Mouse (Mus musculus) midbrain, embryonic 16.5 days (tissue): ENCODE data around the gene Snrk. TPM values are rescaled to one million over a fixed set of nuclear protein-coding genes. Genes with fewer than 3 reads are reported as not detected.

Source experiments
- ATAC-seq: fragments of 200-750 bp; cut with Nextera tagmentation; 2 replicates; pipeline ENCODE4 v1.8.0; 2017; ENCODE audit warnings: moderate TSS enrichment
- H3K27ac ChIP-seq: fragments of 300-500 bp; sonication (generic); 2 replicates; pipeline ENCODE4 v1.5.1; 2014; ENCODE audit warnings: mild to moderate bottlenecking, low read length, mixed read lengths
- H3K27me3 ChIP-seq: fragments of 300-500 bp; sonication (generic); 2 replicates; pipeline ENCODE4 v1.6.1; 2014; ENCODE audit warnings: low read depth, low read length, mixed read lengths; ENCODE audit not compliant: control insufficient read depth, insufficient read depth
- H3K36me3 ChIP-seq: fragments of 300-500 bp; sonication (generic); 2 replicates; pipeline ENCODE4 v1.6.1; 2014; ENCODE audit warnings: mild to moderate bottlenecking, low read length, moderate library complexity, mixed read lengths; ENCODE audit not compliant: control insufficient read depth, insufficient read depth
- H3K4me1 ChIP-seq: fragments of 300-500 bp; sonication (generic); 2 replicates; pipeline ENCODE4 v1.6.1; 2014; ENCODE audit warnings: mild to moderate bottlenecking, low read length, mixed read lengths; ENCODE audit not compliant: control insufficient read depth, insufficient read depth
- H3K4me2 ChIP-seq: fragments of 300-500 bp; sonication (generic); 2 replicates; pipeline ENCODE4 v1.6.1; 2014; ENCODE audit warnings: mild to moderate bottlenecking, low read length, mixed read lengths
- H3K4me3 ChIP-seq: fragments of 300-500 bp; sonication (generic); 2 replicates; pipeline ENCODE4 v1.5.1; 2014; ENCODE audit warnings: low read depth, mild to moderate bottlenecking, low read length, moderate library complexity, mixed read lengths
- H3K9ac ChIP-seq: fragments of 300-500 bp; sonication (generic); 2 replicates; pipeline ENCODE4 v1.6.1; 2014; ENCODE audit warnings: low read depth, low read length, mixed read lengths
- H3K9me3 ChIP-seq: fragments of 300-500 bp; sonication (generic); replicated peaks from 2 replicates; pipeline ENCODE4 v1.6.1; 2014; ENCODE audit warnings: mild to moderate bottlenecking, low read length, mixed read lengths; ENCODE audit not compliant: control insufficient read depth, poor library complexity, severe bottlenecking
- WGBS: fragments of 180-500 bp; shearing (Covaris S2); extraction: QIAGEN DNeasy Blood & Tissue Kit; methylation state at CpG from one replicate; pipeline ENCODE4 v1.1.7; 2014; 5-methylcytosine and 5-hydroxymethylcytosine counted together
- polyA plus RNA-seq: library from polyadenylated mRNA; unstranded; fragments of >200 nt; fragmentation: Nextera tagmentation; extraction: Ambion mirVana; gene quantifications from 2 replicates; pipeline ENCODE4 v1.2.1, GENCODE M21; 2015

Snrk gene
- polyA plus RNA-seq, result 93.0 and 95.4 TPM in 2 replicates

DNA sequence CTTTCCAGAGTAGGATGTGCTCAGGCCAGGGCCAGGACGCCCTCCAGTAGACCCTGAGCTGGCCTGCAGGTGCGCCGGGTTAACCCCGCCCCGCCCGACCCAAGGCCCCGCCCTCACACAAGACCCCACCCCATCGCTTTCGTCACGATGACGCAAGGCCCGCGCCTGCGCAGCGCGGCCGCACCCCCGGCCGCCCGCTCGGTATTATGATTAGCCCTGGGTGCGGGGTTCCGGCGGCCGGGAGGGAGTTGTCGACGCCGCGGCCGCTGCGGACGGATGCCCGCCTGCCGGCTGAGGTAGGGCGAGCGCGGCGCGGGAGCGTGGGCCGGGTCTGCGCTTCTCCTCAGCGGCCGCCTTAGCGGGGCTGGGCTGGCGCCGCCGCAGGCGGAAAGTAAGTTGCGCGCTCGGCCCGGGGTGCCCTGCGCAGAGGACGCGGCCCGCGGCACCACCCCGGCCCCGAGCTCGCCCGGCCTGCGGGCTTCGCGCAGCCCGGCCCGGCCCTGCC, at the start of gene Snrk:
Gene Snrk (plus strand): TSS at position 155 of the 505 bp plus-strand sequence.
- WGBS, result under 1% methylated on average over 55 of the region's 67 CpGs
- Histone ChIP-seq H3K27me3 (no peaks in the 10 kb centered on the region), H3K4me3 (peak within 1 kb of the TSS; percentile 89), H3K36me3 (no peaks in the 10 kb centered on the region; the same call in 1 of the 2 replicates), H3K27ac (peak within 1 kb of the TSS; percentile 92), H3K4me2 (peak within 1 kb of the TSS; percentile 90), H3K4me1 (peaks cover 15% of the 10 kb centered on the region), H3K9ac (peak within 1 kb of the TSS; percentile 90), H3K9me3 (no peaks in the 10 kb centered on the region)
- ATAC-seq, result peak; percentile 97

DNA sequence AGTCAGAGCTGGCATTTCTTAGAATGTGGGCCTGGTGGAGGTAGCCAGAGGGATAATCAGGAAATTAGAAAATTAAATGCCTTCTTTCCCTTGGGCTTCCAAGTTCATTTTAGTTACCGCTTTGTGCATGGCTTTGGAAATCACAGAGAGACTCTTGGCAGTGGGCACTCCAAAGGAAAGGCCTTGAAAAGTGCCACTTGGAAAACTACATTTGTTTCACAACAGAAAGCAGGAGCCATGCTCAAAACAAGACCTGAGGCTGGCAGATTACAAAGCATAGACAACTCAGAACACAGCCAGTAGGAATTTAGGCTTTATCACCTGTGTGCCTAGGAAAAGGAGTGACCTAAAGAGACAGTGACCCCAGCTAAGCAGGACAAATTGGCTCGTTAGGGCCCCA, 49.4 kb upstream of the Snrk start:
- Histone ChIP-seq H3K36me3 (no peaks in the 10 kb centered on the region), H3K9ac (no peak overlapping the region), H3K27me3 (no peaks in the 10 kb centered on the region), H3K4me3 (no peak overlapping the region), H3K27ac (no peak overlapping the region), H3K4me1 (no peaks in the 10 kb centered on the region), H3K9me3 (no peaks in the 10 kb centered on the region), H3K4me2 (no peak overlapping the region)
- WGBS, result 79% methylated on average over 2 of the region's 2 CpGs
- no peak for ATAC-seq

DNA sequence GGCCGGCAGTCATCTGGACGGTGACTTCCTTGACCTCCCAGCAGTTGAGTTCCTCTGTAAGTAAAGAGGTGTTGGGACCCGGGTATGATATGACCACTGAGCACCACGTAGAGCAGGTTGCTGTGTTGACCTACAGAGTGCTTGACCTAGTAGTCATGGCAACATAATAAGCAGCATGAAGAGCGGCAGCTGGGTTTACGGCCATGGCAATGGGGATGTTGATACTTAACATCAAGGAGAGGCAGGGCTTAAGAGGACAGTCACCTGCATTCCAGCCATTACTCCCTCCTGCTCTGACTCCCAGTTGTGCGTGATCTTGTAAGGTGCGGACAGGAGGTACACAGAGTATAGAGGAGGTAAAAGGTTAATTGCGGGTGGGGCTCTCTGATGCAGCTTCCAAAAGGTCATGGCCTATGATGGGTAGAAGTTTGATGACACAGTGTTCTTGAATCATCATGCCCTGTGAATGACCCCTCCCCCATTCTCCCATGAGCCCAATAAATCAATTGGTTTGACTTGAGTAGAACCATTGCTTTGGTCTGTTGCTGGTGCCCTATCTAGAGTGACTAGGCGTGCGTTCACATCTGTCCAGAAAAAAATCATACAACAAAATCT, 47.4 kb upstream of the Snrk start:
- H3K27me3 ChIP-seq, result no peaks in the 10 kb centered on the region
- H3K27ac ChIP-seq, result no peak overlapping the region
- H3K9ac ChIP-seq, result no peak overlapping the region
- 78% methylated on average over 11 of the region's 11 CpGs for WGBS
- no peaks in the 10 kb centered on the region for H3K9me3 ChIP-seq
- no peak for ATAC-seq
- H3K4me3 ChIP-seq, result no peak overlapping the region
- H3K4me1 ChIP-seq, result no peaks in the 10 kb centered on the region
- no peaks in the 10 kb centered on the region for H3K36me3 ChIP-seq
- H3K4me2 ChIP-seq, result no peak overlapping the region

DNA sequence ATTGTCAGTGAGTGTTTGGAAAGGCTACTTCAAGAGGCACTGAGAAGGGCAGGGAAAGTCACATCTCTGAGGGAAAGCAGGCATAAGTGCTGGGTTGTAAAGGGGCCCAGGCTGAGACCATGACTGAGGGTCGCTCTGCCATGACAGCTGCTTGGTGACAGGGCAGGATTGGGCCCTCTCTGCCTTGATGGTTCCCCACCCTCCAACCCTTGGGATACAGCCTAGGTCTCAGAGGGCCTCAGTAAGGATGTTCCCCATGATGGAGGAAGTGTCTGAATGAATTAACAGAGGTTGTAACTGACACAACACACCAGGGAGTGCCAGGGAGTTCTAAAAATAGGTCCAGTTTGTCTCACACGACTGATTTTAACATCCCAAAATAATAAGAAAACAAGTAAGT, 43.1 kb upstream of the Snrk start:
- ATAC-seq, result no peak
- no peak overlapping the region for H3K9ac ChIP-seq
- H3K4me3 ChIP-seq, result no peak overlapping the region
- no peaks in the 10 kb centered on the region for H3K36me3 ChIP-seq
- H3K27me3 ChIP-seq, result no peaks in the 10 kb centered on the region
- H3K27ac ChIP-seq, result no peak overlapping the region
- H3K4me1 ChIP-seq, result no peaks in the 10 kb centered on the region; the same call in 1 of the 2 replicates
- no peaks in the 10 kb centered on the region for H3K9me3 ChIP-seq
- no peak overlapping the region for H3K4me2 ChIP-seq
- WGBS, result 50% methylated on average over 2 of the region's 2 CpGs

DNA sequence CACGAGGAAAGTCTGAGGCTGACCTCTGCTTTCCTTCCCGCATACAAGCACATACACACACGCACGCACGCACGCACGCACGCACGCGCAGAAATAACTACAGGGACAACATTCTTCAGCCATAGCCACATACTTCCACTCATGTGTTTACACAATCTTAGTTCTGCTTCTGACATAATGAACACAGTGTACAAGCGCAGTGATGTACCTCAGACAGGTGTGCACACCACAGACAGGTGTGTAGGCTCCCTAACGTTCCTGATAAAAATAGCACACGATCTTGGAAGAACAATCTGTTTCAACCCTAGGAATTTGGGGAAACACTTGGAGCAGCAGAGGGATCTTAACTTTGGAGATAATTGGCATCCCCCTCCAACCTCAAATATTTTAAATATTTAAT, 42.5 kb upstream of the Snrk start:
- Histone ChIP-seq H3K4me3 (no peak overlapping the region), H3K27me3 (no peaks in the 10 kb centered on the region), H3K36me3 (no peaks in the 10 kb centered on the region), H3K9ac (no peak overlapping the region), H3K9me3 (no peaks in the 10 kb centered on the region), H3K4me2 (no peak overlapping the region), H3K4me1 (no peaks in the 10 kb centered on the region; the same call in 1 of the 2 replicates), H3K27ac (no peak overlapping the region)
- no peak for ATAC-seq
- 91% methylated on average over 13 of the region's 13 CpGs for WGBS

DNA sequence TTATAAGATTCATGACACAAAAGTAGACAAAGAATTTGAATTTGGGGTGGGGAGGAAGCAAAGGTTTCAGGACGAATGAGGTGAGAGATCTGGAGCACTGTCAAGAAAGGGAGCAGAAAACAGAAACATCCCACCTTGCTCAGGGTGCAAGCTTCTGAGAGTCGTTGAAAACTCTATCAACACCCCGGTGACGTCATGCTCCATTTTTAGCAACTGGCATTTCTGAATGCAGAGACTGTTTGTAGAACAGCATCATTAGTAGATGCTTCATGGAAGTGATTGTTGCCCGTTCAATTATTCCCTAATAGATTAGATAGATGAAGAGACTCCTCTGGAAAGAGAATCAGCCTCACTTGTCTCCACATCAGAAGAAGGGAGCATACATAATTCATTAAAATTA, 38.6 kb upstream of the Snrk start:
- Histone ChIP-seq H3K4me1 (no peaks in the 10 kb centered on the region; the same call in 1 of the 2 replicates), H3K27ac (no peak overlapping the region), H3K36me3 (no peaks in the 10 kb centered on the region), H3K4me3 (no peak overlapping the region), H3K4me2 (no peak overlapping the region), H3K9me3 (no peaks in the 10 kb centered on the region), H3K27me3 (no peaks in the 10 kb centered on the region), H3K9ac (no peak overlapping the region)
- ATAC-seq, result 0 out of 2 replicates have a peak, but pooled peaks have one; percentile 32
- 70% methylated on average over 5 of the region's 5 CpGs for WGBS

DNA sequence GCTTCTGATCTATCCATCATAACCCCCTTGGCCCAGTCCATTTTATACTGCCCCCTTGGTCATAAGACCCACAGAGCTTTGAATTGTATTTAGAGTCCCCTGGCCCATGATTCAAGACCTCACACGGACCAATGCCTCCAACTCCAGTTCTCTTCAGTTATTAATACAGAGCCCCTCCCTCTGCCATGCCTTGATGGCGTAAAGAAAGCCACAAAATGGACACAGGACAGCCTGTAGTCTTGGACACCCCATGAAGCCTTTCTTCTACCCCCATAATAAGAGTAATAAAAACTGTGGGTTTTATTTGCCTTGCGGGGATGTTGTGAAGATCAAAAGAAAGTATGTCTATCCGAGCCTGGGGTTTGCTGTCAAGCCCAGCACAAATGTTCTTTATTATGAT, 33.4 kb upstream of the Snrk start:
- H3K4me1 ChIP-seq, result no peaks in the 10 kb centered on the region; the same call in 1 of the 2 replicates
- no peaks in the 10 kb centered on the region for H3K36me3 ChIP-seq
- WGBS, result 70% methylated on average over 4 of the region's 4 CpGs
- H3K9ac ChIP-seq, result no peak overlapping the region
- H3K27ac ChIP-seq, result no peak overlapping the region
- no peak overlapping the region for H3K4me3 ChIP-seq
- no peak for ATAC-seq
- H3K27me3 ChIP-seq, result no peaks in the 10 kb centered on the region
- H3K9me3 ChIP-seq, result no peaks in the 10 kb centered on the region
- no peak overlapping the region for H3K4me2 ChIP-seq

DNA sequence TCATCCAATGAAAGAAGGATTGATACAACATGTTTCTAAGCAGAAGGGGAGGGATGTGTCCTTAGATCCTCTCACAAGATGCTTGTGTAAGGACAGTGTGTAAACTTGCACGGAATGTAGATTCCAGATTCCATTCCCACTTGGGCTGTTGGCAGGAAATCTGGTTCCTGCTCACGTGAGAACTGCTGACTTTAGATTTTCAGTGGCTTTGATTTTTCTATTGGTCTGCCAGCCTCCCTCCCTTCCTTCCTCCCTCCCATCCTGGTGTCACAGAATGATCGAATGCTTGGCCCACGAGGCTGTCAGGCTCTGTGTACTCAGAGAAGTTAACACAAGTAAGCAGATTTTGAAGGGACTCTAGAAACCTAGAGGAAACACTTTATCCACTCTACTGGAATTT, 32.9 kb upstream of the Snrk start:
- H3K9me3 ChIP-seq, result no peaks in the 10 kb centered on the region
- no peak overlapping the region for H3K4me2 ChIP-seq
- H3K27ac ChIP-seq, result no peak overlapping the region
- no peak overlapping the region for H3K4me3 ChIP-seq
- no peak for ATAC-seq
- no peak overlapping the region for H3K9ac ChIP-seq
- no peaks in the 10 kb centered on the region for H3K4me1 ChIP-seq
- H3K36me3 ChIP-seq, result no peaks in the 10 kb centered on the region
- 52% methylated on average over 4 of the region's 4 CpGs for WGBS
- no peaks in the 10 kb centered on the region for H3K27me3 ChIP-seq

DNA sequence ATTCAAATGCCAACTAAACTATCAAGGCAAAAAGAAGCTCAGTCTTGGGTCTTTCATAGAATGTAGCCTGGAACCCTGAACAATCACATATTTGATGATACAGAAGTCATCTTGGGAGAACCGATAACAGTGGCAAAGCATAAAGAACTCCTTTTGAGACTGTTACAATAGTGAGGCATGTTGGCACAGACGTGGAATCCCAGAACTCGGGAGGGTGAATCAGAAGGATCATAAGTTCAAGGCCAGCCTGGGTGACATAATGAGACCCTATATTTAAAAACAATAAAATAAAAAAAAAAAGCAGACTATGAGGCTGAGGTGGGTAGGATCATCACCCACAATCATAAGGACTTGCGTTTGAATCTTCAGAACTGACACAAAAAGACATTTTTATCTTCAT, 32.4 kb upstream of the Snrk start:
- Histone ChIP-seq H3K9me3 (no peaks in the 10 kb centered on the region), H3K36me3 (no peaks in the 10 kb centered on the region), H3K9ac (no peak overlapping the region), H3K4me1 (no peaks in the 10 kb centered on the region), H3K4me2 (no peak overlapping the region), H3K27ac (no peak overlapping the region), H3K27me3 (no peaks in the 10 kb centered on the region), H3K4me3 (no peak overlapping the region)
- no peak for ATAC-seq
- 77% methylated on average over 4 of the region's 4 CpGs for WGBS
